ENCODE assay signal across 15 mouse cellular contexts in genomic region chr2:103685581-103685980, GRCm38 (mm10).
DNase-seq lines count a peak whose midpoint lies in the region; ATAC-seq and TF ChIP-seq lines count a peak whose summit lies in the region.
"Had no signal": no experiment of that assay in that cellular context is flagged by ENCODE, and none has a peak within 500 bp of the region (broad histone marks: within the 10 kb centered on the region; RNA-seq: fewer than 3 reads in every experiment).

No protein-coding gene starts in this region.

- ATAC-seq in intestine, embryonic 14.5 days (replicated peaks; ENCODE audit: low FRiP score, low TSS enrichment, low read depth) = no peak
- ATAC-seq in intestine, embryonic 15.5 days = no peak
- ATAC-seq in embryonic facial prominence, embryonic 13.5 days (ENCODE audit: insufficient number of reproducible peaks, insufficient read depth, low FRiP score, low TSS enrichment, low read depth) = peak; percentile 13; the same call in 1 of the 2 replicates
- ATAC-seq in megakaryocyte progenitor cell, adult 5-6 weeks (replicated peaks; ENCODE audit: poor library complexity) = 0 out of 2 replicates have a peak, but pooled peaks have one; percentile 5

- TF ChIP-seq POLR2A in MEL (IDR thresholded peaks at IDR 0.05; ENCODE audit: control insufficient read depth in 1 of 2, insufficient read depth in 1 of 2, low read depth in 1 of 2, low read length in 2 of 2, poor library complexity in 1 of 2) = no peak

- TF ChIP-seq RAD21 in MEL (IDR thresholded peaks at IDR 0.05; ENCODE audit: low read depth, low read length) = no peak

- no peaks in the 10 kb centered on the region for H3K9me3 ChIP-seq in intestine, embryonic 14.5 days (ENCODE audit: control insufficient read depth, low read length)
- H3K9me3 ChIP-seq in intestine, embryonic 15.5 days = no peaks in the 10 kb centered on the region
- H3K9me3 ChIP-seq in MEL (replicated peaks; ENCODE audit: insufficient read depth, low read length) = no peaks in the 10 kb centered on the region
- H3K9me3 ChIP-seq in embryonic facial prominence, embryonic 13.5 days = no peaks in the 10 kb centered on the region
- H3K9me3 ChIP-seq: neural tube, embryonic 13.5 days had no signal

- no peaks in the 10 kb centered on the region for H3K36me3 ChIP-seq in intestine, embryonic 14.5 days (ENCODE audit: control insufficient read depth, insufficient read depth, low read length)
- H3K36me3 ChIP-seq in intestine, embryonic 15.5 days = no peaks in the 10 kb centered on the region
- peaks cover 0 to 4% of the 10 kb centered on the region in 2 experiments; a peak in 2 of 4 replicates for H3K36me3 ChIP-seq in MEL (ENCODE audit: control insufficient read depth in 1 of 2, insufficient read depth in 2 of 2, low read length in 2 of 2)
- no peaks in the 10 kb centered on the region for H3K36me3 ChIP-seq in embryonic facial prominence, embryonic 13.5 days
- H3K36me3 ChIP-seq: neural tube, embryonic 13.5 days had no signal

- no peak overlapping the region for H3K9ac ChIP-seq in intestine, embryonic 14.5 days (ENCODE audit: low read length)
- H3K9ac ChIP-seq in intestine, embryonic 15.5 days = no peak overlapping the region
- peak overlapping the region; percentile 28 for H3K9ac ChIP-seq in MEL (ENCODE audit: control insufficient read depth, low read depth, low read length, poor library complexity, severe bottlenecking)
- H3K9ac ChIP-seq in embryonic facial prominence, embryonic 13.5 days = no peak overlapping the region
- H3K9ac ChIP-seq: neural tube, embryonic 13.5 days had no signal

- no peak overlapping the region for H3K4me3 ChIP-seq in intestine, embryonic 14.5 days (ENCODE audit: low read depth, low read length)
- no peak overlapping the region for H3K4me3 ChIP-seq in intestine, embryonic 15.5 days (replicated peaks)
- no peak overlapping the region for H3K4me3 ChIP-seq in MEL (ENCODE audit: control insufficient read depth in 1 of 2, insufficient read depth in 1 of 2, low read depth in 2 of 2, low read length in 2 of 2)
- no peak overlapping the region for H3K4me3 ChIP-seq in embryonic facial prominence, embryonic 13.5 days
- H3K4me3 ChIP-seq: gastrocnemius, adult 2 months; neural tube, embryonic 13.5 days had no signal

- no peak for DNase-seq in intestine, embryonic 14.5 days (ENCODE audit: low spot score)
- no peak for DNase-seq in MEL (ENCODE audit: low read depth, low spot score)
- DNase-seq in left cerebral cortex, adult 18-20 months (ENCODE audit: low spot score in 2 of 2) = no peak
- DNase-seq in ovary, postnatal 36 days (ENCODE audit: low spot score) = no peak
- DNase-seq: adrenal gland, postnatal 10 days; cerebellum, adult 8-10 months; left cerebral cortex, postnatal 4 days; lung, adult 18-20 months; spleen, adult 18-20 months had no signal

- H3K27me3 ChIP-seq in intestine, embryonic 14.5 days (replicated peaks; ENCODE audit: control insufficient read depth, insufficient read depth, low read length) = no peaks in the 10 kb centered on the region
- H3K27me3 ChIP-seq in intestine, embryonic 15.5 days (replicated peaks) = no peaks in the 10 kb centered on the region
- no peaks in the 10 kb centered on the region for H3K27me3 ChIP-seq in MEL (ENCODE audit: control insufficient read depth in 1 of 2, insufficient read depth in 2 of 2, low read length in 2 of 2)
- H3K27me3 ChIP-seq in embryonic facial prominence, embryonic 13.5 days = no peaks in the 10 kb centered on the region
- H3K27me3 ChIP-seq: neural tube, embryonic 13.5 days had no signal

- peak overlapping the region; percentile 57; the same call in 1 of the 2 replicates for H3K27ac ChIP-seq in intestine, embryonic 14.5 days (ENCODE audit: low read depth)
- no peak overlapping the region for H3K27ac ChIP-seq in intestine, embryonic 15.5 days
- H3K27ac ChIP-seq in MEL (ENCODE audit: control insufficient read depth, low read depth, low read length) = 0 out of 2 replicates have a peak overlapping the region, but pooled peaks have one; percentile 20
- peak overlapping the region; percentile 86 for H3K27ac ChIP-seq in embryonic facial prominence, embryonic 13.5 days
- H3K27ac ChIP-seq: gastrocnemius, adult 2 months; kidney, postnatal 0 days; neural tube, embryonic 13.5 days had no signal

- H3K4me1 ChIP-seq in intestine, embryonic 14.5 days (replicated peaks; ENCODE audit: control insufficient read depth, insufficient read depth, low read length) = peaks cover 10% of the 10 kb centered on the region; the same call in 1 of the 2 replicates
- peaks cover 4% of the 10 kb centered on the region; the same call in 1 of the 2 replicates for H3K4me1 ChIP-seq in intestine, embryonic 15.5 days (replicated peaks)
- H3K4me1 ChIP-seq in MEL (ENCODE audit: control insufficient read depth in 1 of 2, insufficient read depth in 2 of 2, low read length in 2 of 2) = peaks cover 17 to 18% of the 10 kb centered on the region in 2 experiments
- peaks cover 76% of the 10 kb centered on the region for H3K4me1 ChIP-seq in embryonic facial prominence, embryonic 13.5 days

- no peak overlapping the region for H3K4me2 ChIP-seq in intestine, embryonic 14.5 days (ENCODE audit: low read length)
- no peak overlapping the region for H3K4me2 ChIP-seq in intestine, embryonic 15.5 days (replicated peaks)
- H3K4me2 ChIP-seq in embryonic facial prominence, embryonic 13.5 days = peak overlapping the region; percentile 21; the same call in 1 of the 2 replicates
- H3K4me2 ChIP-seq: neural tube, embryonic 13.5 days had no signal

- TF ChIP-seq CTCF in MEL (IDR thresholded peaks at IDR 0.05 in 2 of 3, conservative IDR thresholded peaks at IDR 0.05 in 1 of 3; ENCODE audit: control insufficient read depth in 1 of 3, insufficient read depth in 1 of 3, low read depth in 2 of 3, low read length in 3 of 3, poor library complexity in 1 of 3, severe bottlenecking in 1 of 3) = no peak

- WGBS in intestine, embryonic 14.5 days = 86% methylated on average over 4 of the region's 4 CpGs
- 81% methylated on average over 4 of the region's 4 CpGs for WGBS in intestine, embryonic 15.5 days
- 32% methylated on average over 4 of the region's 4 CpGs for WGBS in embryonic facial prominence, embryonic 13.5 days

- H3K79me2 ChIP-seq in MEL (ENCODE audit: control insufficient read depth, insufficient read depth, low read length, poor library complexity) = no peaks in the 10 kb centered on the region

- TF ChIP-seq EP300 in MEL (IDR thresholded peaks at IDR 0.05; ENCODE audit: low read depth in 1 of 2, low read length in 2 of 2) = peak; percentile 46 to 63

TF ChIP-seq in MEL, 35 proteins besides CTCF, POLR2A, EP300 and RAD21:
- no peak for TF ChIP-seq MEF2A (IDR thresholded peaks at IDR 0.05; ENCODE audit: extremely low read depth, insufficient replicate concordance, low read depth, low read length, poor library complexity, severe bottlenecking)
- peak; percentile 23; the same call in 1 of the 2 replicates for TF ChIP-seq MYB (IDR thresholded peaks at IDR 0.05; ENCODE audit: low read depth, low read length)
- TF ChIP-seq NELFE (IDR thresholded peaks at IDR 0.05; ENCODE audit: low read depth, low read length) = no peak
- no peak for TF ChIP-seq MAZ (IDR thresholded peaks at IDR 0.05; ENCODE audit: low read depth, low read length)
- TF ChIP-seq MXI1 (IDR thresholded peaks at IDR 0.05; ENCODE audit: low read depth, low read length) = peak; percentile 44; the same call in 1 of the 2 replicates
- no peak for TF ChIP-seq USF1 (IDR thresholded peaks at IDR 0.05; ENCODE audit: low read depth, low read length)
- no peak for TF ChIP-seq E2F4 (IDR thresholded peaks at IDR 0.05; ENCODE audit: borderline replicate concordance, low read depth, low read length)
- no peak for TF ChIP-seq USF2 (IDR thresholded peaks at IDR 0.05; ENCODE audit: borderline replicate concordance in 1 of 2, insufficient read depth in 1 of 2, low read depth in 1 of 2, low read length in 2 of 2)
- no peak for TF ChIP-seq NRF1 (IDR thresholded peaks at IDR 0.05; ENCODE audit: insufficient read depth, low read depth, low read length, poor library complexity, severe bottlenecking)
- no peak for TF ChIP-seq ZNF384 (IDR thresholded peaks at IDR 0.05; ENCODE audit: low read depth, low read length)
- no peak for TF ChIP-seq MYC (IDR thresholded peaks at IDR 0.05; ENCODE audit: low read depth, low read length)
- no peak for TF ChIP-seq ZMIZ1 (IDR thresholded peaks at IDR 0.05; ENCODE audit: low read depth, low read length)
- TF ChIP-seq TCF12 (IDR thresholded peaks at IDR 0.05; ENCODE audit: low read depth, low read length) = peak; percentile 48
- no peak for TF ChIP-seq GABPA (IDR thresholded peaks at IDR 0.05; ENCODE audit: low read depth, low read length)
- no peak for TF ChIP-seq CHD1 (IDR thresholded peaks at IDR 0.05; ENCODE audit: low read depth, low read length)
- TF ChIP-seq ETS1 (IDR thresholded peaks at IDR 0.05; ENCODE audit: low read depth, low read length) = no peak
- no peak for TF ChIP-seq SIN3A (IDR thresholded peaks at IDR 0.05; ENCODE audit: low read length)
- peak; percentile 7; the same call in 1 of the 2 replicates for TF ChIP-seq GATA1 (IDR thresholded peaks at IDR 0.05; ENCODE audit: low read depth, low read length)
- no peak for TF ChIP-seq ELF1 (IDR thresholded peaks at IDR 0.05; ENCODE audit: low read depth, low read length)
- TF ChIP-seq MAFK (IDR thresholded peaks at IDR 0.05; ENCODE audit: borderline replicate concordance, low read depth, low read length) = no peak

Comparison
In these comparisons a context has a peak if more than half of its experiments do, and no peak if none do; other contexts are left out.
1. ATAC-seq: peak in embryonic facial prominence, embryonic 13.5 days (single experiment) and megakaryocyte progenitor cell, adult 5-6 weeks (single experiment); none in intestine, embryonic 14.5 days (single experiment) and intestine, embryonic 15.5 days (single experiment).